19 mouse cellular contexts compared by ENCODE assay signal in genomic region chr10:123274554-123274953, GRCm38 (mm10). TPM values are rescaled to one million over a fixed set of nuclear protein-coding genes. Genes with fewer than 3 reads are reported as not detected.
A peak's percentile ranks its signal among the peaks of the same experiment; 100 is the strongest.
DNase-seq lines count a peak whose midpoint lies in the region; ATAC-seq and TF ChIP-seq lines count a peak whose summit lies in the region.
"Had no signal": no experiment of that assay in that cellular context is flagged by ENCODE, and none has a peak within 500 bp of the region (broad histone marks: within the 10 kb centered on the region; RNA-seq: fewer than 3 reads in every experiment).

No protein-coding gene starts in this region.

- 0 out of 4 replicates have a peak, but pooled peaks cover 0 to 2% of the 10 kb centered on the region in 2 experiments for H3K4me1 ChIP-seq in heart, embryonic 14.5 days (ENCODE audit: control insufficient read depth in 2 of 2, insufficient read depth in 2 of 2, low read length in 2 of 2)
- H3K4me1 ChIP-seq in lung, embryonic 14.5 days (ENCODE audit: insufficient read depth), result no peaks in the 10 kb centered on the region
- no peaks in the 10 kb centered on the region for H3K4me1 ChIP-seq in ES-E14 (ENCODE audit: control insufficient read depth in 2 of 2, insufficient read depth in 2 of 2, low read length in 2 of 2, poor library complexity in 1 of 2)
- H3K4me1 ChIP-seq: forebrain, embryonic 15.5 days; hindbrain, embryonic 10.5 days; stomach, embryonic 15.5 days had no signal

- peak overlapping the region; percentile 19 for H3K4me2 ChIP-seq in heart, embryonic 14.5 days (ENCODE audit: low read length)
- H3K4me2 ChIP-seq in lung, embryonic 14.5 days, result peak overlapping the region; percentile 19; the same call in 1 of the 2 replicates
- H3K4me2 ChIP-seq: forebrain, embryonic 15.5 days; stomach, embryonic 15.5 days had no signal

- H3K27me3 ChIP-seq in heart, embryonic 14.5 days (ENCODE audit: control insufficient read depth, insufficient read depth, low read length), result no peaks in the 10 kb centered on the region
- H3K27me3 ChIP-seq in lung, embryonic 14.5 days (ENCODE audit: insufficient read depth, low read length), result no peaks in the 10 kb centered on the region
- H3K27me3 ChIP-seq: forebrain, embryonic 15.5 days; stomach, embryonic 15.5 days had no signal

- H3K27ac ChIP-seq in heart, embryonic 14.5 days (replicated peaks in 1 of 2; ENCODE audit: control insufficient read depth in 1 of 2, insufficient read depth in 1 of 2, low read depth in 2 of 2, low read length in 2 of 2), result no peak overlapping the region
- H3K27ac ChIP-seq in lung, embryonic 14.5 days (ENCODE audit: low read depth), result no peak overlapping the region
- no peak overlapping the region for H3K27ac ChIP-seq in ES-E14 (ENCODE audit: insufficient read depth, low read depth, low read length, poor library complexity, severe bottlenecking)
- no peak overlapping the region for H3K27ac ChIP-seq in left cerebral cortex, adult 2 months
- H3K27ac ChIP-seq: forebrain, embryonic 15.5 days; hindbrain, embryonic 10.5 days; stomach, embryonic 15.5 days had no signal

- ATAC-seq in heart, embryonic 14.5 days (ENCODE audit: insufficient number of reproducible peaks, insufficient read depth, low FRiP score, low read depth), result no peak
- no peak for ATAC-seq in lung, embryonic 14.5 days (ENCODE audit: insufficient read depth)
- ATAC-seq: forebrain, embryonic 15.5 days; inflammation-experienced regulatory T-cells, adult 6 months; liver, postnatal 0 days had no signal

- intact Hi-C loops in heart, postnatal 36 days (cut with DNase I), result no loop called here
- intact Hi-C loops in left cerebral cortex, adult 2 months (cut with DNase I), result no loop called here

- TF ChIP-seq CTCF in lung, embryonic 14.5 days (IDR thresholded peaks at IDR 0.05; ENCODE audit: low read depth), result no peak
- no peak for TF ChIP-seq CTCF in left cerebral cortex, adult 2 months (IDR thresholded peaks at IDR 0.05)

- H3K9ac ChIP-seq in heart, embryonic 14.5 days (ENCODE audit: low read length), result no peak overlapping the region
- no peak overlapping the region for H3K9ac ChIP-seq in lung, embryonic 14.5 days
- H3K9ac ChIP-seq in ES-E14 (ENCODE audit: insufficient read depth, low read depth, low read length, poor library complexity, severe bottlenecking), result no peak overlapping the region
- H3K9ac ChIP-seq: forebrain, embryonic 15.5 days; liver, postnatal 0 days; stomach, embryonic 15.5 days had no signal

- no peak overlapping the region for H3K4me3 ChIP-seq in heart, embryonic 14.5 days (ENCODE audit: control insufficient read depth in 1 of 2, insufficient read depth in 1 of 2, low read depth in 1 of 2, low read length in 2 of 2)
- no peak overlapping the region for H3K4me3 ChIP-seq in lung, embryonic 14.5 days (ENCODE audit: low read depth, low read length)
- H3K4me3 ChIP-seq in ES-E14 (ENCODE audit: insufficient read depth in 1 of 2, low read depth in 1 of 2, low read length in 2 of 2, poor library complexity in 1 of 2, severe bottlenecking in 1 of 2), result no peak overlapping the region
- H3K4me3 ChIP-seq in left cerebral cortex, adult 2 months, result no peak overlapping the region
- H3K4me3 ChIP-seq: erythroblast, embryonic 14.5 days; forebrain, embryonic 15.5 days; hindbrain, embryonic 10.5 days; stomach, embryonic 15.5 days had no signal

- H3K9me3 ChIP-seq in heart, embryonic 14.5 days (ENCODE audit: control insufficient read depth, low read length), result no peaks in the 10 kb centered on the region
- H3K9me3 ChIP-seq in lung, embryonic 14.5 days (ENCODE audit: low read depth, low read length), result no peaks in the 10 kb centered on the region
- H3K9me3 ChIP-seq in ES-E14 (ENCODE audit: control insufficient read depth, insufficient read depth, low read depth, low read length), result no peaks in the 10 kb centered on the region
- H3K9me3 ChIP-seq: forebrain, embryonic 15.5 days; hindbrain, embryonic 10.5 days; stomach, embryonic 15.5 days had no signal

- no peaks in the 10 kb centered on the region for H3K36me3 ChIP-seq in heart, embryonic 14.5 days (ENCODE audit: control insufficient read depth, insufficient read depth, low read length)
- no peaks in the 10 kb centered on the region for H3K36me3 ChIP-seq in lung, embryonic 14.5 days (ENCODE audit: insufficient read depth)
- H3K36me3 ChIP-seq in ES-E14 (ENCODE audit: control insufficient read depth, insufficient read depth, low read length, poor library complexity, severe bottlenecking), result no peaks in the 10 kb centered on the region
- H3K36me3 ChIP-seq: forebrain, embryonic 15.5 days; hindbrain, embryonic 10.5 days; stomach, embryonic 15.5 days had no signal

- in situ Hi-C loops in ES-E14 (cut with MboI; ENCODE audit: low sequenced_read_pairs in 2 of 2, unreplicated experiment in 2 of 2), result no loop called here

- no peak for DNase-seq in heart, postnatal 36 days
- peak; percentile 44 for DNase-seq in lung, embryonic 14.5 days
- DNase-seq in lung, postnatal 36 days, result no peak
- no peak for DNase-seq in ES-E14 (ENCODE audit: low read depth, low spot score)
- DNase-seq in adrenal gland, postnatal 25 days, result peak; percentile 12
- DNase-seq in layer of hippocampus, postnatal 36 days, result no peak
- no peak for DNase-seq in left cerebral cortex, adult 2 months (ENCODE audit: extremely low spot score in 1 of 2, low spot score in 2 of 2)
- DNase-seq: cerebellum, adult 9-10 months; heart, adult 18-20 months; liver, postnatal 0 days; thymus, postnatal 25 days had no signal

- 46% methylated on average over 11 of the region's 11 CpGs for WGBS in heart, embryonic 14.5 days
- 42% methylated on average over 11 of the region's 11 CpGs for WGBS in lung, embryonic 14.5 days

TF ChIP-seq in ES-E14, 5 proteins besides CTCF, POLR2A, EP300 and RAD21:
- TF ChIP-seq HCFC1 (IDR thresholded peaks at IDR 0.05; ENCODE audit: borderline replicate concordance, insufficient read depth, low read length) (no peak), MAFK (IDR thresholded peaks at IDR 0.05; ENCODE audit: insufficient read depth, low read depth, low read length) (peak; percentile 99), ZNF384 (IDR thresholded peaks at IDR 0.05; ENCODE audit: low read depth, low read length) (no peak)

RNA-seq across cellular contexts. Expression of gene Fam19a2, which starts 10.8 kb away (rescaled TPM):
- polyA plus RNA-seq in heart, embryonic 14.5 days (2014; fragmentation: Nextera tagmentation; extraction: Ambion mirVana), result 0.51 and 0.54 TPM in 2 replicates
- total RNA-seq in heart, postnatal 36 days (2021), result under 1 TPM in 1 of 2 experiments, not detected in 1; 0.08 TPM
- polyA plus RNA-seq in lung, embryonic 14.5 days (2014; fragmentation: Nextera tagmentation; extraction: Ambion mirVana), result 1.0 and 1.1 TPM in 2 replicates
- total RNA-seq in ES-E14 (2012; rRNA removed), result 0.27 TPM in 1 of 2 replicates, not detected in the other
- 0.95 and 1.5 TPM in 2 replicates for total RNA-seq in adrenal gland, postnatal 25 days (2021)
- 10 to 100 TPM; 48.4 to 49.7 TPM for total RNA-seq in layer of hippocampus, postnatal 36 days (2021)
- total RNA-seq in left cerebral cortex, adult 2 months (2021), result 10 to 100 TPM; 68.7 to 70.7 TPM
- total RNA-seq: heart, adult 18-20 months; megakaryocyte-erythroid progenitor cell, adult 5-6 weeks had no signal
- polyA plus RNA-seq: inflammation-experienced regulatory T-cells, adult 6 months; small intestine, adult 2 months had no signal

Comparison
In these comparisons a context has a peak if more than half of its experiments do, and no peak if none do; other contexts are left out.
1. DNase-seq: peak in lung, embryonic 14.5 days (single experiment) and adrenal gland, postnatal 25 days (single experiment); none in heart, postnatal 36 days (0 of 2), lung, postnatal 36 days (single experiment), ES-E14 (single experiment), layer of hippocampus, postnatal 36 days (0 of 2) and left cerebral cortex, adult 2 months (0 of 2).
2. RNA of gene Fam19a2, which starts 10.8 kb away (total RNA-seq): 68.7 to 70.7 TPM in left cerebral cortex, adult 2 months and 48.4 to 49.7 TPM in layer of hippocampus, postnatal 36 days; 0.95 to 1.5 TPM in adrenal gland, postnatal 25 days, 0.27 TPM in ES-E14 and 0.08 TPM in heart, postnatal 36 days; every median in the first group is over 10 times any median in the second.